Mouse (Mus musculus) ZHBTc4 (cell line): ENCODE measurements around the gene Klrc3.
"Not testable (repeated sequence)": the region's sequence is repeated elsewhere in the genome, so short reads cannot be mapped to it uniquely, and the experiment has no call there.

Experiments
- DNase-seq: peaks from one replicate; pipeline ENCODE4 v3.0.0-alpha.2; 2011; ENCODE audit warnings: low read depth, low spot score

Gene Klrc3

GRCm38 (mm10) chr6:129643237-129643636, at the start of gene Klrc3:
TSS of gene Klrc3 (minus strand) at chr6:129643337.
- not testable (repeated sequence) for DNase-seq

GRCm38 (mm10) chr6:129691436-129691835, 48.3 kb upstream of the Klrc3 start:
- DNase-seq, result not testable (repeated sequence)

GRCm38 (mm10) chr6:129680379-129680778, 37.2 kb upstream of the Klrc3 start:
- DNase-seq, result no peak

GRCm38 (mm10) chr6:129678873-129679272, 35.7 kb upstream of the Klrc3 start, which contains the start of gene Klrc1:
TSS of gene Klrc1 (minus strand) at chr6:129678973.
- no peak for DNase-seq

- DNase-seq, result not testable (repeated sequence)
Measured at GRCm38 (mm10) chr6:129661301-129661700, 18.2 kb upstream of the Klrc3 start.

GRCm38 (mm10) chr6:129660589-129660988, 17.5 kb upstream of the Klrc3 start, which contains the start of gene Klrc2:
TSS of gene Klrc2 (minus strand) at chr6:129660689.
- not testable (repeated sequence) for DNase-seq

- not testable (repeated sequence) for DNase-seq
Measured at GRCm38 (mm10) chr6:129644054-129644453, 917 bp upstream of the Klrc3 start.

GRCm38 (mm10) chr6:129631046-129631445, 12.1 kb downstream of the Klrc3 start:
- not testable (repeated sequence) for DNase-seq

GRCm38 (mm10) chr6:129623735-129624134, 19.4 kb downstream of the Klrc3 start, which contains the start of gene Klrk1:
TSS of gene Klrk1 (minus strand) at chr6:129623864.
- DNase-seq, result no peak

- no peak for DNase-seq
Measured at GRCm38 (mm10) chr6:129608372-129608771, 34.8 kb downstream of the Klrc3 start.

- DNase-seq, result no peak
Measured at GRCm38 (mm10) chr6:129591508-129591907, 51.6 kb downstream of the Klrc3 start, which contains the start of gene Klrd1. TSS of gene Klrd1 (plus strand) at chr6:129591782.
